Mouse (Mus musculus) spleen, adult 2 months (tissue): ENCODE data around the gene Asic1.

Experiments used
- CTCF ChIP-seq: fragments of 200-500 bp; IDR thresholded peaks from 2 replicates; pipeline ENCODE4 v1.5.1; 2011; ENCODE audit warnings: mild to moderate bottlenecking, inconsistent platforms; ENCODE audit not compliant: insufficient read depth, insufficient read length, insufficient replicate concordance; ENCODE audit errors: extremely low read depth
- POLR2A ChIP-seq: fragments of 200-500 bp; IDR thresholded peaks from 2 replicates; pipeline ENCODE4 v1.6.1; 2011; ENCODE audit warnings: low read depth, low read length, inconsistent platforms

DNA sequence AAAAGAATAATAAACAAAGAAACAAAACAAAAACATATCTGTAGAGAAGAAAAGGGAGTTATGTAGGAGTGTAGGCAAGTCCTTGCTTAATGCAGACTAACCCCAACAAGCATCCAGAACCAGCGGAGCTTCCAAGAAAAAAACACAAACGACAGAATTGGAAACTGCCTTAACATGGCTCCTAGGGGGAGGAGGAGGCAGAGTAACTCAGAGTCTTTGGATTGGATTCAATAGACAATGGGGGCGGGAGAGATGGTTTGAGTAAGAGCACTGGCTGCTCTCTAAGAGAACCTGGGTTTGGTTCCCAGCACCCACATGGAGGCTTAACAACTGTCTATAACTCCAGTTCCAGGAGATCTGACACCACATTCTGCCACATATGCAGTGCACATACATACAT, 61.5 kb downstream of the Asic1 start:
- no peak for TF ChIP-seq POLR2A
- no peak for TF ChIP-seq CTCF
